Mouse (Mus musculus) bone marrow, adult 2 months (tissue): ENCODE results near the gene Erp44.

Experiments used
- CTCF ChIP-seq: fragments of 200-500 bp; IDR thresholded peaks from 2 replicates; pipeline ENCODE4 v1.5.1; 2011; ENCODE audit warnings: low read length, control low read depth; ENCODE audit not compliant: control insufficient read depth, insufficient read depth
- POLR2A ChIP-seq: fragments of 200-500 bp; IDR thresholded peaks from 2 replicates; pipeline ENCODE4 v1.6.1; 2011; ENCODE audit warnings: low read depth, mild to moderate bottlenecking, control low read depth, low read length, borderline replicate concordance; ENCODE audit not compliant: control insufficient read depth

DNA sequence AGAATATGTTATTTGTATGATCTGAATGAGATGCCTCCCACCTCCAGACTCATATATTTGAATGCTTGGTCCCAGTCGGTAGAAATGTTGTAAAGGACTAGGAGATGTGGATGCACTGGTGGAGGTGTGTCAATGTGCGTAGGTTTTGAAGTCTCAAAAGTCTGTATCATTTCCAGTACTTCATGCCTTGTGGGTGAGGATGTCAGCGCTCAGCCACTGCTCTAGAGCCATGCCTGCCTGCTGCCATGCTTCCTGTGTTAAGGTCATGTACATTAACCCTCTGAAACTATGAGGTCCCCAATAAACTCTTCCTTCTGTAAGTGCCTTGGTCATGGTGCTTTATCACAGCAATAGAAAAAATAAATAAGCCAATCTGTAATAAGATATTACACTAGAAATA is 11.7 kb downstream of the Erp44 start:
- no peak for TF ChIP-seq CTCF
- no peak for TF ChIP-seq POLR2A
